Mouse (Mus musculus): ENCODE data around the gene Mcub. TPM values are rescaled to one million over a fixed set of nuclear protein-coding genes. Genes with fewer than 3 reads are reported as not detected.

Gene Mcub
- polyA plus RNA-seq, 1 experiment: 3.1 TPM

DNA sequence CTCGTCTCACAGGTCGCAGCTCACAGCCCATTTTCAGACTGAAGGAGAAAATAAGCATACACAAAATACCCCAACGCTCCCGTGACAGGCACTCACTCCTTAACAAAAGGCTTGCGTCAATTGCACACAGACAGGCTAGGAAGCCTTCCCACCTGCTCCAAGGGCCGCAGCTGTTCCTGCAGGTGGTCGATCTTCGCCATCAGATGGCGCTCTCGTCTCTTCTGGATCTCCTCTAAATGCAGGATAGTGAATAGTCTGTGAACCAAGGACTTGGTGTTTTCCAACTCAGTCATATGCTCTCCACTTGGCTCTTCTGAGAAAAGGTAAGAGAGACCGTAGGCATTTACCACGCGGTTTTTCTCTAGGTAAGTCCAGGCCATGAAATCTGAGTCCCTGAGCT is 51.6 kb downstream of the Mcub start:
- no peaks in the 10 kb centered on the region for H3K4me1 ChIP-seq (ENCODE audit: control insufficient read depth, insufficient read depth, low read length)
- TF ChIP-seq CTCF (conservative IDR thresholded peaks at IDR 0.05; ENCODE audit: insufficient read depth, insufficient read length, low read depth, low read length) (peak; percentile 87), POLR2A (IDR thresholded peaks at IDR 0.05; ENCODE audit: low read depth, low read length) (no peak)
- no peaks in the 10 kb centered on the region for H3K27me3 ChIP-seq (replicated peaks; ENCODE audit: control insufficient read depth, insufficient read depth, low read length)
- WGBS: 16% methylated on average over 13 of the region's 13 CpGs
- no peaks in the 10 kb centered on the region for H3K36me3 ChIP-seq (ENCODE audit: control insufficient read depth, insufficient read depth, low read length)
- peak; percentile 76 for DNase-seq
- no peak overlapping the region for H3K4me3 ChIP-seq (ENCODE audit: insufficient read depth, low read depth, low read length)
- H3K27ac ChIP-seq (ENCODE audit: insufficient read depth, low read depth, low read length): no peak overlapping the region

DNA sequence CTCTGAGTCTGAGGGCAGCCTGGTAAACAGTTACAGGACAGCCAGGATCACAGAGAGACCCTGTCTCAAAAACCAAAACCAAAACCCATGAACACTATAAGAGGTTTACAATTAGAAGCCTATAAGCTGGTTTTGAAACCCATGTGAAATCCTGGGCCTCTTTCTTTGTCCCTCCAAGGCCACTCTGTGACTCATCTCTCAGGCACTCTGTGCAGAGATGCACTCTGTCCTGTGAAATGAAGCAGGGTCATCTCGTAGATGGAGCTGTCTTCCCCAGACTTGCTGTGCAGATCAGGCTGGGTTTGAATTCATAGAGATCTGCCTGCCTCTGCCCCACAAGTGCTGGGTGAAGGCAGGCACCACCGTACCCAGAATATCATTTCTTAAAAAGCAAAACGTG is 52.6 kb downstream of the Mcub start:
- no peak overlapping the region for H3K4me3 ChIP-seq (ENCODE audit: insufficient read depth, low read depth, low read length)
- no peak for DNase-seq
- 78% methylated on average over 3 of the region's 3 CpGs for WGBS

DNA sequence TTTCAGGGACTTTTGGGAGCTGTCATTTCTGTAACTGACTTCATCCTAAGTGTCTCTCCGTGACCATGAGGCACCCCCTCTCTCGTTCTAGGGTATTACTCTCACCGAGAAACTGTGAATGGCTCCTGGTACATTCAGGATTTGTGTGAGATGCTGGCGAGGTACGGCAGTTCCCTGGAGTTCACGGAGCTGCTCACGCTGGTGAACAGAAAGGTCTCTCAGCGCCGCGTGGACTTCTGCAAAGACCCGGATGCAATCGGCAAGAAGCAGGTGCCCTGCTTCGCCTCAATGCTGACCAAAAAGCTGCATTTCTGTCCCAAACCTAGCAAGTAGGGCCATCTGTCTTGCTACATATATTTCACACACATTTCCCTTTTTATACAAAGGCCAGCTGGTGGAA is 56.8 kb downstream of the Mcub start:
- no peak overlapping the region for H3K27ac ChIP-seq (ENCODE audit: insufficient read depth, low read depth, low read length)
- DNase-seq: no peak
- no peak overlapping the region for H3K4me3 ChIP-seq (ENCODE audit: insufficient read depth, low read depth, low read length)
- H3K27me3 ChIP-seq (replicated peaks; ENCODE audit: control insufficient read depth, insufficient read depth, low read length): no peaks in the 10 kb centered on the region
- no peaks in the 10 kb centered on the region for H3K4me1 ChIP-seq (ENCODE audit: control insufficient read depth, insufficient read depth, low read length)
- WGBS: 94% methylated on average over 13 of the region's 13 CpGs
- peaks cover 4% of the 10 kb centered on the region for H3K36me3 ChIP-seq (ENCODE audit: control insufficient read depth, insufficient read depth, low read length)
- TF ChIP-seq CTCF (conservative IDR thresholded peaks at IDR 0.05; ENCODE audit: insufficient read depth, insufficient read length, low read depth, low read length) (no peak), POLR2A (IDR thresholded peaks at IDR 0.05; ENCODE audit: low read depth, low read length) (no peak)

More for the DNA sequence above, 52.6 kb downstream of the Mcub start:
- Histone ChIP-seq H3K27ac (ENCODE audit: insufficient read depth, low read depth, low read length) (no peak overlapping the region), H3K4me1 (ENCODE audit: control insufficient read depth, insufficient read depth, low read length) (no peaks in the 10 kb centered on the region), H3K27me3 (replicated peaks; ENCODE audit: control insufficient read depth, insufficient read depth, low read length) (no peaks in the 10 kb centered on the region), H3K36me3 (ENCODE audit: control insufficient read depth, insufficient read depth, low read length) (no peaks in the 10 kb centered on the region; the same call in 1 of the 2 replicates)
- TF ChIP-seq POLR2A (IDR thresholded peaks at IDR 0.05; ENCODE audit: low read depth, low read length): no peak
- TF ChIP-seq CTCF (conservative IDR thresholded peaks at IDR 0.05; ENCODE audit: insufficient read depth, insufficient read length, low read depth, low read length): no peak

DNA sequence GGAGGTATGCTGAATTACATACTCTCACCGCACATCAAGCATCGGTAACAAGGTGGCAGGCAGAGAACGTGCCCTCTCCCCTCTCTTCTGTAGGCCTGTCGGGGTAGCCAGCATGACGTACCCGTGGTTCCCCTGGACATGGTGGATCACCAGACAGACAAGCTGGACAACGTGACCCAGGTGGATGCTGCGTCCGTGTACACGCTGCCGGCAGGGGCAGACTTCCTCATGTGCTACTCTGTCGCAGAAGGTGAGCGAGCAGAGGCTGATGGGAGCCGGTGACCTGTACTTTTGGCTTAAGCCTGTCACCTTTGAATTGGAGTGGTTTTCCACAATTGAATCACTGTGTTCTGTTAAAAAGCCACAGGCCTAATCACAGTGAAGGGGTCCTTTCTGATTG is 58.0 kb downstream of the Mcub start:
- WGBS: 93% methylated on average over 14 of the region's 14 CpGs
- Histone ChIP-seq H3K27ac (ENCODE audit: insufficient read depth, low read depth, low read length) (no peak overlapping the region), H3K27me3 (replicated peaks; ENCODE audit: control insufficient read depth, insufficient read depth, low read length) (no peaks in the 10 kb centered on the region), H3K36me3 (ENCODE audit: control insufficient read depth, insufficient read depth, low read length) (peaks cover 4% of the 10 kb centered on the region), H3K4me1 (ENCODE audit: control insufficient read depth, insufficient read depth, low read length) (no peaks in the 10 kb centered on the region), H3K4me3 (ENCODE audit: insufficient read depth, low read depth, low read length) (no peak overlapping the region)
- no peak for DNase-seq
- TF ChIP-seq POLR2A (IDR thresholded peaks at IDR 0.05; ENCODE audit: low read depth, low read length) (no peak), CTCF (conservative IDR thresholded peaks at IDR 0.05; ENCODE audit: insufficient read depth, insufficient read length, low read depth, low read length) (no peak)

DNA sequence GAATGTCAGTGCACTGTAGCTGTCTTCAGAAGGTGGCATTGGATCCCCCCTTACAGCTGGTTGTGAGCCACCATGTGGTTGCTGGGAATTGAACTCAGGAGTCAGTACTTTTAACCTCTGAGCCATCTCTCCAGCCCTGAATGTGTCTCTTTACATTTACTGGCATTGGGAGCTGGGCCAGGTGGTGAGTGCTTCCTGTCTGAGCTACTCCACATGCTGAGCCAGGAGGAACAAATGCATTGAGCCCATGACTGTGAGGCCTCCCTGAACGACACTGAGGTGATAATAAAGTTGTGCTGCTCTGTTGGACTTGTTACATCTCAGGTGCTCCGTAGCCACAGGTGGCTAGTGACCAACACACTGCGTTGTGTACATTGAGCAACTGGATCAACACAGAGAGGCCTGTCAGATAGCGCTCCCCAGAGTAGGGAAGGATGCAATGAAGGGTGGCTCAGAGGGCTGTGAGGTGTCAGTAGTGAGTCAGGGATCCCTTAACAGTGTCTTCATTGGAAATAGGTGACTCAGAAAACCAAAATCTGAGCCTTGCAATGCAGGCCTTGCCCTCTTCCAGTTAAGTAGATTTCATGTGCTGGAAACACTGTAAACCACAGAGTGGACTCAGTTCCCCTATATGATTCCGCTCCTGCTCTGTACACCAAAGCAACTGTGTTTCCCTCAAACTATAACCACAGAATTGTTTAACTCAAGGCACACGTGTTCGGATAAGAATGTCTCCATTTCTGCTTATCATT is 65.4 kb downstream of the Mcub start:
- Histone ChIP-seq H3K4me3 (ENCODE audit: insufficient read depth, low read depth, low read length) (no peak overlapping the region), H3K27me3 (replicated peaks; ENCODE audit: control insufficient read depth, insufficient read depth, low read length) (no peaks in the 10 kb centered on the region), H3K27ac (ENCODE audit: insufficient read depth, low read depth, low read length) (no peak overlapping the region), H3K36me3 (ENCODE audit: control insufficient read depth, insufficient read depth, low read length) (no peaks in the 10 kb centered on the region; the same call in 1 of the 2 replicates), H3K4me1 (ENCODE audit: control insufficient read depth, insufficient read depth, low read length) (no peaks in the 10 kb centered on the region)
- TF ChIP-seq POLR2A (IDR thresholded peaks at IDR 0.05; ENCODE audit: low read depth, low read length) (no peak), CTCF (conservative IDR thresholded peaks at IDR 0.05; ENCODE audit: insufficient read depth, insufficient read length, low read depth, low read length) (no peak)
- 88% methylated on average over 7 of the region's 7 CpGs for WGBS
- DNase-seq: no peak

DNA sequence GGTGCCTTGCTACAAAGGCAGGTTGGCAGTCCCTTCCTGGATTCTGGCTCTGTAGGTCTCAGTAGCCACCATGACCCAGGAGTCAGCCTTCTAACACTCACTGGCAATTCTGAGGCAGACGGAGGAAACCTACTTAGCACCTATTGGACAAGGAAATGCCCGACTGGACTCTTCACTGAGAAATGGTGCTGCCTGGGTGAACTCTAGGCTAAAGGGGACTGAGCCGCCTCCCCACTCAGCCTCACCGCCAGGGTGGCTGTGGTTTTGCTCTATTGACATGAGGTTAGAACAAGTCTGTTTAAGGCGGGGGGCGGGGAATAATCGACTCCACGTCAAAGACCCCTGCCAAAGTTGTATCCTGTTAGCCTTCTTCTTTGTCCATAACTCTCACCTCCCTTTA is 66.1 kb downstream of the Mcub start:
- Histone ChIP-seq H3K36me3 (ENCODE audit: control insufficient read depth, insufficient read depth, low read length) (no peaks in the 10 kb centered on the region; the same call in 1 of the 2 replicates), H3K4me3 (ENCODE audit: insufficient read depth, low read depth, low read length) (no peak overlapping the region), H3K27me3 (replicated peaks; ENCODE audit: control insufficient read depth, insufficient read depth, low read length) (no peaks in the 10 kb centered on the region), H3K4me1 (ENCODE audit: control insufficient read depth, insufficient read depth, low read length) (no peaks in the 10 kb centered on the region), H3K27ac (ENCODE audit: insufficient read depth, low read depth, low read length) (no peak overlapping the region)
- TF ChIP-seq POLR2A (IDR thresholded peaks at IDR 0.05; ENCODE audit: low read depth, low read length) (no peak), CTCF (conservative IDR thresholded peaks at IDR 0.05; ENCODE audit: insufficient read depth, insufficient read length, low read depth, low read length) (no peak)
- DNase-seq: no peak
- WGBS: 83% methylated on average over 8 of the region's 8 CpGs

DNA sequence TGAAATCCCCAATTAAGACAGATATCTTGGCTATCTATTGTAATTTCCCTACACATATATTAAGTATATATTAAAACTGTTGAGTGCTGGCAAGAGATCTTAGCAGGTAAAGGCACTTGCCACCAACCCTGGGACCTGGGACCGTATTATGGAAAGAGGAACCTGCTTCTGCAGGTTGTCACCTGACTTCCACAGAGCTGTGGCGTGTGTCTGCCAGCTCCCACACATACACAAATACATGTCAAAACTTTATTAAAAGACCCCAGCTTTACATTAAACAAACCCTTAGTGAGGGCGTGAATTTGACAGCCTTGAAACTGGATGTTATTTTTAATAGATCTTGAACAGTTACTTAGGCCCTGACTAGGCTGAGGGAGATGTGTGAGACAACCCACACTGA is 66.6 kb downstream of the Mcub start:
- 91% methylated on average over 3 of the region's 3 CpGs for WGBS
- no peak overlapping the region for H3K4me3 ChIP-seq (ENCODE audit: insufficient read depth, low read depth, low read length)
- no peak for DNase-seq
- TF ChIP-seq CTCF (conservative IDR thresholded peaks at IDR 0.05; ENCODE audit: insufficient read depth, insufficient read length, low read depth, low read length) (no peak), POLR2A (IDR thresholded peaks at IDR 0.05; ENCODE audit: low read depth, low read length) (no peak)
- H3K4me1 ChIP-seq (ENCODE audit: control insufficient read depth, insufficient read depth, low read length): no peaks in the 10 kb centered on the region
- no peak overlapping the region for H3K27ac ChIP-seq (ENCODE audit: insufficient read depth, low read depth, low read length)
- no peaks in the 10 kb centered on the region for H3K27me3 ChIP-seq (replicated peaks; ENCODE audit: control insufficient read depth, insufficient read depth, low read length)
- no peaks in the 10 kb centered on the region for H3K36me3 ChIP-seq (ENCODE audit: control insufficient read depth, insufficient read depth, low read length)

All from kidney, adult 2 months (tissue).